Mouse (Mus musculus) cortical plate, adult 2 months (tissue): ENCODE measurements at regions not wholly inside any gene's neighbourhood (a gene's known extent, or its start where the extent isn't known, plus 50 kb on each side); places are given as distances from the start of the nearest gene placed in this dataset.

ENCODE experiments used
- CTCF ChIP-seq: fragments of 200-500 bp; IDR thresholded peaks from 2 replicates; pipeline ENCODE4 v1.5.1; 2011; ENCODE audit warnings: mild to moderate bottlenecking, control low read depth, low read length; ENCODE audit not compliant: insufficient read depth; ENCODE audit errors: extremely low read depth
- POLR2A ChIP-seq: fragments of 200-500 bp; IDR thresholded peaks from 2 replicates; pipeline ENCODE4 v1.6.1; 2011; ENCODE audit warnings: mild to moderate bottlenecking, low read length, control low read depth; ENCODE audit not compliant: insufficient read depth; ENCODE audit errors: extremely low read depth

- TF ChIP-seq CTCF (no peak), POLR2A (no peak)
Measured at GRCm38 (mm10) chr14:25123541-25124337, 335.2 kb upstream of the Zmiz1 start.
